Mouse (Mus musculus) A20 (cell line): ENCODE results near the gene Fam213a.
"Not testable (repeated sequence)": the region's sequence is repeated elsewhere in the genome, so short reads cannot be mapped to it uniquely, and the experiment has no call there.

Experiments used
- DNase-seq: peaks from one replicate; pipeline ENCODE4 v3.0.0-alpha.2; 2011; ENCODE audit warnings: low read depth, low spot score

The Fam213a gene

DNA sequence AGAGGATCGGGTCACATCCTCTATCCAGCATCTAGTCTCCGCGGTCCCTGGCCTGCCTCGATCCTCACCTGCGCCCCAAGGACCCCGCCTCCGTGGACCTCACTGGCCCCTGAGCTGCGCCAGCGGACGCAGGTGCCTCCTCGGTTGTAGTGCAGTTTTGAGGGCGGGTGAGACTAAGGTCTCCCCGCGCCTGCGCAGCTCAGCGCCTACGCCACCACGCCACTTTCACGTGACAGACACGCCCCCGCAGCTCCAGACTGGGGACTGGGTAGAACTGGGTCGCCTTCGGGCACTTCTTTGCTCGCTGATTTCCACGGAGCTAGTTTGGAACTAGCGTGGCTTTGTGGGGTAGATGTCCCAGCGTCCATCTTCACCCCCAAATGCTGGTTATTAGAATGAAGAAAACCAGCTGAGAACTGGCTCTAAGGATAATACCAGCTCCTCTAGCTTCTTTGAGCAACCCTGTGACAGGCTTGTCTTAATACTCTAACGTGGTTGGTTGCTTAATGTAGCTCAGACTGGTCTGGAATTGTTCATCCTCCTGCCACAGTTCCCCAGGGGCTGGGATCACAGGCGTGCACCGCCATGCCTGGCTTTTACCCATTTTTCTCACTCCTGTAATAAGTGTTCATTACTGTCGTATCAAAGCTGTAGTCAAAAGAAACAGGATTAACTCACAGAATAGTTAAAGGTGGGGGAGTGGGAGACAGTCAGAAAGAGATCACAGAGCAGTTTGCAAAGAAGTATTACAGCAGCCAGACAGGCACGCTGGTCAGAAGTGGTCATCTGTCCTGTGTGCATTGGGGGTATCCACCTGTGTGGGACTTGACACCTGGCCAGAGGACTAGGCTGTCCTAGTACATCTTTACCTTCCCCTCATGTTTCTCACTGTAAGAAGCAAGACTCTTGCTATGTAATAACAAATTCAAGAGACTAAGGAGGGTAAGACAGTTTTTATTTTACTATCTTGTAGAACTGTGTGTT is at the start of gene Fam213a:
TSS of gene Fam213a (minus strand) at position 159 of the 984 bp plus-strand sequence.
- peak; percentile 90 for DNase-seq

- not testable (repeated sequence) for DNase-seq
Measured at GRCm38 (mm10) chr14:41053190-41053589, 39.6 kb upstream of the Fam213a start.

GRCm38 (mm10) chr14:41052481-41052880 is 38.9 kb upstream of the Fam213a start:
- DNase-seq, result peak; percentile 36

- no peak for DNase-seq
Measured at GRCm38 (mm10) chr14:41050471-41050870, 36.9 kb upstream of the Fam213a start.

- no peak for DNase-seq
Measured at GRCm38 (mm10) chr14:41047402-41047801, 33.8 kb upstream of the Fam213a start.

GRCm38 (mm10) chr14:41035146-41035798 is 21.7 kb upstream of the Fam213a start:
- DNase-seq, result peak; percentile 68

- peak; percentile 80 for DNase-seq
Measured at GRCm38 (mm10) chr14:41033135-41034110, 19.8 kb upstream of the Fam213a start.

DNA sequence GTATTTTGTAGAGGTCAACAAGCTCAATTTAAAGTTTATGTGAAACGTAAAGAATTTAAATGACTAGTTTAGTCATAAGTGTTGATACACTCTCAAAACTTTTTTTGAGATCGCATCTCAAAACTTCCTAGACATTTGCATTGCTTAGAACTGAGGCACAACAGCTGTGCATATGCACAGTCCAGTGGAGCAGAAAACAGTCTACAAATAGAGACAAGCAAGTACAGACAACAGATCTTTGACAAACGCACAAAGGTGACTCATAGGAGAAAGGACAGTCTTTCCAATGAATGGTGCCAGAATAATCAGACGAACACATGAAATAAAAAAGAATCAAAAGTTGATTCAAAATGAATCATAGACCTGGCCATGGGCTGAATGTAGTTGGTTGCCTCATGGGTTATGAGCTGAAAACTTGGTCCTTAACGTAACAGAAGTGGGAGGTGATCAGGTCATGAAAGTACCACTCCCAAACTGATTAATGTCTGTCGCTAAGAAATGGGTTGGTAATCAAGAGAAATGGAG is 17.5 kb upstream of the Fam213a start:
- DNase-seq, result peak; percentile 65

- no peak for DNase-seq
Measured at GRCm38 (mm10) chr14:41029303-41029702, 15.7 kb upstream of the Fam213a start.

DNA sequence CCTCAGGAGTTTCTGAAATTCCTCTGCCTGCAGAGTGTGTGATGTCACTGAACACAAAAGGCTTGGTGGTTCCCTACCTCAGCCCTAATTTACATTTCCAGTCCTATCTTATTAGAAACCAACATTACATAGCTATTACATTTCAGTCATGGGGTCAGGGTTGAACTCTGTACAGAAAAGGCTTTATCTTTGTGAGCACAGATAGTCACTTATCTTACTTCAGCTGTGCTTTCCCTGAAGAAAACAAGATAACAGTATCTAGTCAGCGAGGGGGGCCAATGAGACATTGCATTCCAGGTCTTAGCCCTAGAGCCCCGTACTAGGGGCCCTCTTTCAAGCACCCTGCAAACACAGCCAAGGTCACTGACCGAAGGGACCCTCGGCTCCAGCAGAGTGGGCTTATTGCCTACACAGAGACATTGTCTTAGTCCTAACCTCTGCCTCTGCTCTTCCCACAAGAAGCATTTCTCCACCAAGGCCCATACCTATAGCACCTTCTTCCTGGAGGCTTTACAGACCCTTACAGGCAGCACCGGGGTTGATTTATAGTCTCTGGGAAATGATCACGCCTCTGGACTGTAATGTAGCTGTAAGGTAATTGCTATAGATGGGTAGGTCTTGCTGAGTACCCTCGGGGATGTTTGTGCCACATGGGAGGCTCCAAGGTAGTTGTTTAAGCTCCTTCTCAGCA is 12.2 kb upstream of the Fam213a start:
- DNase-seq, result no peak

DNA sequence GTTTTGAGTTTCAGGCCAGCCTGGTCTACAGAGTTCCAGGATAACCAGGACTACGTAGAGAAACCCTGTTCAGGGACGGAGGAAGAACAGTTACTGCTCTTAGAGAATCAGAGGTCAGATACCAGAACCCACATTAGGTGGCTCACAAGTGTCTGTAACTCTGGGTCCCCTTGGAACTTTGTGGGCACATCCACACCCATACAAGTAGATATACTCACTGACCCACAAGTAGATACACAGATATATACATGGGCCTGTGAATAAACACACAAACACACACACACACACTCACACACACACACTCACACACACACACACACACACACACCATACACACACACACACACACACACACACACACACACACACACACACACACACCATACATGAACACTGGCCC is 11.5 kb upstream of the Fam213a start:
- DNase-seq, result no peak

GRCm38 (mm10) chr14:41021246-41021645 is 7.7 kb upstream of the Fam213a start:
- DNase-seq, result peak; percentile 62

DNA sequence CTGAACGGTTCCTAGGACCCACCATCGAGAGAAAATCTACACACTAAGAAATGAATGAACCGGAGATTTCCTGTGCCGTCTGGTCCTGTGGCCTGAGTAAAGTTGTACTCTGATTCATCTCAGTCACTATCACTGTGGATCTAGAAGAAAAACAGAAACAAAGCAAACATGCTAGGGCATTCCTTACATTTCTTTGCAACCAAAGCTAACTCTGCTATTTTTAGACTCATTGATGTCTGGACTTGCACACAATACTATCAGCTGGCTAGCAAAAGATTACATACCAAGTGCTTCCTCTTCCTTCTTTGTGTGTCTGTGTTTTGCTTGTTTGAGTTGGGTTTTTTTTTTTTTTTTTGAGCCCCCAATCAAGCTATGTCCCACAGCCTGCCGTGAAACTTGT is 3.9 kb upstream of the Fam213a start:
- DNase-seq, result no peak

GRCm38 (mm10) chr14:41014701-41015240 is 1.2 kb upstream of the Fam213a start:
- no peak for DNase-seq

GRCm38 (mm10) chr14:41013143-41013542 is 445 bp downstream of the Fam213a start:
- peak; percentile 17 for DNase-seq

GRCm38 (mm10) chr14:41011916-41012315 is 1.7 kb downstream of the Fam213a start:
- DNase-seq, result no peak

DNA sequence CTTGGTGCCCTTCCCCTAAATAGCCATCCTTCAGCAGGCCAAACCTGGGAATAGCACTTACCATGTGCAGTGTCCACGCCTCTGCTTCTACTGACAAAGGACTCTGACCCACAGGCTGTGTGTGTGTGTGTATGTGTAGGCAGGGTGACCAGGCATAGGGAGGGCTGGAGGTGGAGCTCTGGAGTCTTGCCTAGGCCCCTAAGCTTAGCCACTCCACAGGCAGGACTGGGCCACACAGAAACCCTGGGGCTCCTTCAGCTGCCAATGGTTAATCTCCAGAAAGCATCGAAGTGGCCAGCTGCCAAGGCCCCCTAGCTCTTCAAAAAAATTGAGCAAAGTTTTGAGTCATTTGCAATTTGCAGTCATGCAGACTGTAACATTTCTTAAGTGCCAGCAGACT is 5.5 kb downstream of the Fam213a start:
- no peak for DNase-seq

DNA sequence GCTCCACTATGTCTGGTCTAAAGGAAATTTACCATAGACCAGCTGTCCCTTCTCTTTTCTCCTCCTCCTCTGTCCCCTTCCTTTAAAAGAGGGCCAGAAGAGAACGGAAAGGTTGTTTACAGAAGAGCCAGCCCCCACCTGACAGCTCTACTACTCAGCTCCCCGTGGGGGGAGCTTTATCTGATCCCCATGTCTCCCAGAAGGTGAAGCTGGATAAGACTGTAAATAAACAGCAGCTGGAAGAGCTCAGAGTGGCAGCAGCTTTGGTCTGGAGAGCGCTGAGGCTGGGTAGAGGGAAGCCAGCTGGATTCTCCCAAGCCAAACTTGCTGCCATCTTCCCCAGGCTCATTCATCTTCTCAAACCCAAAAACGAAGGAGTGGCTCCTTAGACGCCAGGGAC is 5.9 kb downstream of the Fam213a start:
- DNase-seq, result no peak

DNA sequence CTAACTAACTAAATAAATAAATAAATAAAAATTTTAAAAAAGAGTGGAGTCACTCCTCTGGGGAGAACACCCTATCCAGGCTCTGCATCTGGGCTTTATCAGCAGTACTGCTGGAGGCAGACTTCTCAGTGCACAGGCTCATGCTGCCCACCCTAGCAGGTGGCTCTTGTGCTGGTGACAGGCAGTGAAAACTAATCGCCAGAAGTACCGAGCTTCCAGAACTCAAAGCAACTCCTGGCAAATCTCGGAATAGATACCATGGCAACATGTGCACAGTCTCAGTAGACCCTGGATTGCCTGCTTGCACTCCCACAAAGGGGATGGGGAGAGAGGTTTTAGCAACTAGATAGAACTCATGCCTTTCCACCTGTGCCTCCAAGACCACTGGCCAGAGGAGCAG is 6.7 kb downstream of the Fam213a start:
- DNase-seq, result no peak

DNA sequence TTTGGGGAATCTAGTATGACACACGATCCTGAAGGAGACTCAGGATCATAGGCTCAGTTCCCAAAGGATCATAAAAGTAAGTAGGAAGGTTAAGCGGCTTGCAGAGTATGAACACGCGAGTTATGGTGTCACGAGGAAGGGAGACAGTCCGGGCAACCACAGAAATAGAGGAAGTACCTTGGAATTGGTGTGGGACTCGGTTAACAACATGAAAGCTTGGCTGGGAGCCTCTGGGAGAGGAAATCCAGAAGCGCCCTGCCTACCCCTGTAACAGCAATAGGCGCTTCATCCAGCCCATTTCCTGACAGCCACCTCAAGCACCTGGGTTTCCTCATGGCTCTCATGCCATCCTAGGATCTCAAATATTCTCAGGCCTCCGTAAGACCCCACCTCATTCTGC is 7.3 kb downstream of the Fam213a start:
- no peak for DNase-seq
